Mouse (Mus musculus) erythroblast, embryonic 14.5 days (primary cell): ENCODE measurements around the gene Msi2.

Source experiments
- GATA1 ChIP-seq: IDR thresholded peaks from 2 replicates; pipeline ENCODE4 v1.6.1; 2012; ENCODE audit warnings: low read length, inconsistent platforms, mixed read lengths
- TAL1 ChIP-seq: IDR thresholded peaks from 3 replicates; pipeline ENCODE4 v1.6.1; 2012; ENCODE audit warnings: low read length, inconsistent platforms, mixed read lengths

GRCm38 (mm10) chr11:88448571-88448970 lies 269.7 kb downstream of the Msi2 start:
- TF ChIP-seq GATA1 (no peak), TAL1 (no peak)
